Mouse (Mus musculus) urinary bladder, postnatal 4 days (tissue): ENCODE data around the gene Mllt1.

ENCODE experiments used
- DNase-seq, 2 experiments: peaks; one replicate each; pipeline ENCODE4 v3.0.0; 2021 to 2022; ENCODE audit warnings: low spot score in 2 of 2

The Mllt1 gene

DNA sequence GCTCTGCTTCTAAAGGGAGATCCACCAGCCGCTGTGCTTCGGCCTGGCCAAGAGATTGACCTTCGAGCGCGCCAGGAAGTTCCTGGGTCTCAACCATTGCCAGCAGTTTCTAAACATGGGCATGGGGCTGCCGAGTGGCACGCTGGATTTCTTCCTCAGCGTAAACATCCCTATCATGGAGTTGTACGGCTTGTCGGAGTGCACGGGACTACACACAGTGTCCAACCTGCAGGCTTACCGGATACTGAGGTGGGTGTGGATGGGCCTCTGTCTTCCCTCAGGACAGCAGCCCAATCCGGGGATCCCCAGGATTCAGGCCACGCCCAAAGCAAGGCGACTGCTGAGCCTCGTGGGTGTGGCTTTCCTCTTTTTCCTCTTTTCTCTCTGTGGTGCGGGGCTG lies 51.6 kb downstream of the Mllt1 start:
- peak in 1 of 2 experiments; percentile 40 for DNase-seq

DNA sequence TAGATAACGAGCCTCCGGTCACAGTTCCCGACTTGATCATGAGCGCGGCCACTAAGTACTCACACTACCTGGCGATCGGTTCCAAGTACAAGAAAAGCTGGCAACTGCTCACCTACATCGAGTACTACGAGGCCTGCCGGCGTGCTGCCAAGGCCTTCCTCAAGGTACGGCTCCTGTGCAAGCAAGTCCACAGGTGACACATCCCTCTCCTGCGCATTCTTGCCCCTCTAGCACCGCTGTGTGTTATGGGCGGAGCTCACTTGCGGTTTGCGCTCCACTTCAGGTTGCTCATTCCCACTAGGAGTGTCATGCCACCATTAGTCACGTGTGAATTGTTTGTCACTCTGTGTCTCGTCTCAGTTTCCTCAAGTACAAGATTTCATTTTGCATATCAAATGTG lies 57.8 kb downstream of the Mllt1 start:
- DNase-seq = no peak

DNA sequence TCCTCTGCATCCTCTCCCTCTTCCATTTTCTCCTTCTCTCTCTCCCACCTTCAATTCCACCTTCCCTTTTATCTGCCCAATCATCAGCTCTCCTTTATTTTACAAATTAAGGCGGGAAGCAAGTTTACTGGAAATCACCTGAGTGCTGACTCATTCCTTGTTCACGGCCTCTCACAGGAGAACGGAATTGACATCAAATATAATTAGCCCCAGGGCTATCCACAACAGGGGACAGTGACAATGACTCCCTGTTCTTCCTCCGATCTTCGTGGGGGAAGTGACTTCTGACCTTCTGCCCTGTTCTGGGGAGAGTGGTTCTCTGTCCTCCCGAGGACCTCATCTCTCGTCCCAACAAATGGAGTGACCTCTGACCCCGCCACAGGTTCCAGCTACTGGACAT lies 58.2 kb downstream of the Mllt1 start:
- no peak for DNase-seq

DNA sequence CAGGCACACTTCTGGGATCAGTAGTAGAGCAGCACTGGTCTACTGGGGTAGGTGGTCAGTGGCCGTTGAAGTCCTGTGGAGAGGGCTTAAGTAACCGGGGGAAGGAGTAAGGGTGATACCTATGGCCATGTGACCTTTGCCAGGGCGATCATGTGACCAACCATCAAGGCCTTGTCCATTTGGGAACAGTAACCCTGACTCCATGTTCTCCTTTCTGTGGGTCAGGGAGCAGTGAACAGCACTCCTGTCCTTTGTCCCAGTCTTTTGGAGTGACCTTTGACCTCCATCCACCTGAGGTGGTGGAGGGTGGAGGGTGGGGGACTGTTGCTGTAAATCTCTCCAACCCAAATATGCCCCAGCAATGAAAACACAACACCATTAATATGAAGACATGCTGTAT lies 58.8 kb downstream of the Mllt1 start:
- DNase-seq = no peak

DNA sequence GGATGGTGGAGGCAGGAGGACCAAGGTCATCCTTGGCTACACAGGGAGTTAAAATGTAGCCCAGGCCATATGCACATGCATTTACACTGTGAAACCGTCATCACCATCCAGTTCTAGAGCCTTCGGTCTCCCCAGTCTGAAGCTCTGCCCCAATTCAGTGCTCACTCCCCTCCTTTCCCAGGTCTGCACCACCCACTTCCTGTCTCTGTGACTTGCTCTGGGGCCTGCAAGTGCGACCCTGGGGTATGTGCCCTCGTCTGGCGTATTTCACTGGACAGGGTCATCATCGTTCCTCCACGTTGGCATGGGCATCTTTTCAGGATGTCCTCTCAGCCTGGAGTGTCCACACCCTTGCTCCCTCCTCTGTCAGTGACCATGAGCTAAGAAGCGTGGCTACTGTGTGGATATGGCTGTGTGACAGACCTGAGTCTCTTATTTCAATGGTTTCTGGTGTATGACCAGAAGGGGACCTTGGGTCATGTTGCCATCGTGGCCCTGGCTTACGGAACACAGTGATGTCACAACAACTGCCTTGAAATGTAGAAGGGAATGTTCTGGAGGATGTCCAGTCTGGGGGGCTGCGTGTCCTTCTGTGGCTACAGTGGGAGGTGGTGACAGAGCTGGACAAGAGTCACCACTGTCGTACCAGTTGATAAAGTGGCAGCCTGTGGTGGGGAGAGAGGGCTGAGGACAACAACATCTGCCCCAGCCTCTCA lies 60.1 kb downstream of the Mllt1 start, which contains the start of gene 1700061G19Rik:
Gene 1700061G19Rik, plus strand, starts transcription at position 542 of the 716 bp plus-strand sequence.
- DNase-seq = no peak

DNA sequence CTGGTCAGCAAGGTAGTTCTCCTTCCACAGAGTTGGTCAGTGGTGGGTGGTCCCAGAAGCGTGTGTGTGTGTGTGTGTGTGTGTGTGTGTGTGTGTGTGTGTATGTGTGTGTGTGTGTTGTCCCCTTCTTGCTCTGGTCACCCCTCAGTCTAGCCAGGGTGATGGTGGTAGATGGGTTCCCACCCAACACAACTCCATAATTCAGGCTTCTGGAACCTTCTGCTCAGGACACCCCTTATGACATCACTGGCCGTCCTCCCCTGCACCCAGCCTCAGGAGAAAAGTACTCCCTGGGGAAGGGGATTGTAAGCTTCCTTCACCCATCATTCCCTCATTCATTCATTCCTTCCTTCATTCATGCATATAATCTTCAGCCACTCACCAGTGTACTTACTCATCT lies 61.0 kb downstream of the Mllt1 start, which contains the start of gene Acsbg2:
Gene Acsbg2, minus strand, starts transcription at position 211 of the 400 bp plus-strand sequence.
- DNase-seq = no peak

DNA sequence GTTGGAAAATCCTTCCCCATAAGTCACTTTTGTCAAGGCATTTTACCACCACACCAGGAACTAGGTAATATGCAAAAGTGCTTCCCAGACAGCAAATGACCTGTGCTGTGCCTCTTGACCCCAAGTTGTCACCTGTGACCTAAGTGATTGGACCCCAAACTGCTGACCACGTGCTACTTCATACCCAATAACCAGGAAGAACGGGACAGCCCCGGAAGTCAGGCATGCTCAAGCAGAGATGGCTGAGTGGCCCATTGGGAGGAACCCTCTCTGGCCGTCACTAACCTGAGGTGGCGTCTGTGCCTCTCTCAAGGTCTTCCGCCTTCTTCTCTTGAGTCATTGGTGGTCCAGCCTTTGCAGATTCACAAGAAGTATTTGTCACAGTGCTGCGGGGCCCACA lies 62.7 kb downstream of the Mllt1 start:
- no peak for DNase-seq

DNA sequence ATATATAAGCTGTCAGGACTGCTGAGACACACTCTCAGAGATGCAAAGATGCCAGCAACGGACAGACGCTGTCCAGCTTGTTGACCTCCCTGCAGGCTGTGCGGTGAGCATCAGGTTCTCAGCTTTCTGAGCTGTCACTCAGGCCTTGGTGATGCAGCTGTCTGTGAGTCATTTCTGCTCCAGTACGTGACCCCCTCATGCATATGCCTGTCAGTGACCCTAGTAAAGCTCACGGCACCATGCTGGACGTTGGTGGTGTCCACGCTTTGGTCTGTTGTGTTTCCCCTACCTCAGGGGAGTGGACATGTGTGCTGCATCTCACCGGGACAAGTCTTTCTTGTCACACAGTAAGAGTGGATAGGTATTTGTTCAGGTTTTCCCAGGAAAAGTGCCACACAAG lies 63.4 kb downstream of the Mllt1 start:
- DNase-seq = no peak

DNA sequence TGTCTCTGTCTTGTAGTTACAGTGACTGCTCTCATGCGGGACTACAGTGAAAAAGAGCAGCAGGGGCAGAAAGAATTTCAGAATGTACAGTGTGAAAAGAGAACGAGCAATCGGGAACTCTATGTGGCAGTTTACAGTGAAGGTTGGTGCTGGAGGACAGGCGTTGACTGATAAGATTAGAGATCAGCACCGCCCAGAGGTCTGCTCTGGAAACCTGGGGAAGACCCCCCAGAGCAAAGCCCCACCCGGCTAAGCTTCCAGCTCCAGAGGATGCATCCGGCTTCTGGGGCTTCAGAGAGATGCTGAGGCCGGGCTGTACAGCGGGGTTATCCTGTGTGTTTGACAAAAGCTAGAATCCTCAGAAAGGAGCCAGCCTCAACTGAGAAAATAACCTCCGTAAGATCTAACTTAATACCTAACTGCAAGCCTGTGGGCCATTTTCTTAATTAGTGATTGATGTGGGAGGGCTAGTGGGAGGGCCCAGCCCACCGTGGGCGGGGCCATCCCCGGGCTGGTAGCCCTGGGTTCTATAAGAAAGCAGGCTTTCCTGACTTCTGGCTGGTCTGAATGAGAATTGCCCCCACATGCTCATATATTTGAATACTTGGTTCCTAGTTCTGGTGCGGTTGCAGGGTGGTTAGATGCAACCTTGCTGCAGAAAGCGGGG lies 64.8 kb downstream of the Mllt1 start:
- no peak for DNase-seq

DNA sequence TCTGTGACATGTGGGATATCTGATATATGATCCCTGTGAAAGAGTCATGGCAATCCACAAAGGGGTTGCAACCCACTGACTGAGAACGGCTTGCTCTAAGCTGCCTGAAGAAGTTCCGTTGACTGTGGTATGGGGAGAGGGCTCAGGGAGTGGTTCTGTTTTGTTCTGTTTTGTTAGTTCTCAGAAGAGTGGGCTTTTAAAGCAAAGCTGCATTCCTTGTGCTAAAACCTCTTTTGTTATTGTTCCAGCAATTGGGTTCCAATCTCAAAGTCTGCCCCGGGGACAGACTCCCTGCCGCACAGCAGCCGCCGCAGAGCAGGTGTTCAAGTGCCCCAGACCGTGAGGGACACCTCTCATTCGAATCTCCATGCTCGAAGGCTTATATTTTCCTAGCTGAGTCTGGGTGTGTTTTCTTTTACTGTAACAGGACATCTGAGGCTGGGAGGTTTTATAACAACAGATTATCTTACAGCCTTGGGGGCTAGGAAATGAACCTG lies 65.7 kb downstream of the Mllt1 start:
- no peak for DNase-seq

DNA sequence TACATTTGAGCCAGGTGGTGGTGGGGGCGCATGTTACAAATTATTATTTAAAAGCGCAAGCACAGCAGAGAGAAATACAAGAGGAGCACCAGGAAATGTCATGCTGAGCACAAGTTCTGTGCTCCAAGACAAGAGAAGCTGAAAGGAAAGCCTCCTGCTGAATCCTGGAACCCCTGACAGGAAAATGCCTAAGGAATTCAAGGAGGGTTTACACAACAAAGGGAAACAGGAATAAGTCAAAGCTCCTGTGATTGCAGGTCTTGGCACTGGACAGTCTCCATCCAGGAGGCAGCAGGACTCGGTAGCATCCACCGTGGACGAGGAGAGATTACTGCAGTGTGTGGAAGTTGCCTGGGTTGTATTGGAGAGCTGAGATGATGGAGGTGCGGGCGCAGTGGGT lies 69.1 kb downstream of the Mllt1 start:
- DNase-seq = no peak

DNA sequence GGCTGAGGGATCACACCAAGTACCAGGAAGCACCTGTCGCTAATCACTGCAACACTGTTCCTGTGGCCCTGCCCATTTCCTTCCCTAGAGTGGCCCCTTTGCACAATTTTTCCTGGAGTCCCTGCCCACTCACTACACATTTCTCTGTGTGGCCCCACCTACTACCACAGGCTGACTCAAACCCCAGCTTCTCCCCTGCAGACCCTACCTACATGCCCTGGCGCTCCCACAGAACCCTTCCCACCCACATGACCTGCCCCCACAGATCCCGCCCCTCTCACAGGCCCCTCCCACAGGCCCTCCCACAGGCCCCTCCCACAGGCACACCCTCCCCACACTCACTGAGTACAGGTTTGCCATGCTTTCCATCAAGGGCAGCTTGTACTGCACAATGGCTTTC lies 74.0 kb downstream of the Mllt1 start:
- DNase-seq = no peak

DNA sequence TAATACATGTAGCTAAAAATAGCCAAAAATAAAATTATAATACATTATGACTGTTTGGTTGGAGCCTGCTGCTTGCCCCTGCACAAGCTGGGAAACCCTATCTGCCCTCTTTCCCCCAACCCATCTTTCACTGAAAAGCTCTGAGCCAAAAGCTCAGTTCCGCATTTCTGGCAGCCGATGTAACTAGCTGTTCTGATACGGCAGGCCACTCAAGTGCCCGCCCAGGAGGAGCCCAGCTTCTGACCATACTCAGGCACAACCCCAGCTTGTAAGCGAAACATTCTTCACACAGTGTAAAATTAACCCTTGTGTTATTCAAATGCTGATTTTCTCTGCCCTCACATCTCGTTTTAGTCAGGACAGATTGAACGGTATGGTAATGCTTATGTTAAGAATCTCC lies 76.3 kb downstream of the Mllt1 start:
- DNase-seq = no peak

DNA sequence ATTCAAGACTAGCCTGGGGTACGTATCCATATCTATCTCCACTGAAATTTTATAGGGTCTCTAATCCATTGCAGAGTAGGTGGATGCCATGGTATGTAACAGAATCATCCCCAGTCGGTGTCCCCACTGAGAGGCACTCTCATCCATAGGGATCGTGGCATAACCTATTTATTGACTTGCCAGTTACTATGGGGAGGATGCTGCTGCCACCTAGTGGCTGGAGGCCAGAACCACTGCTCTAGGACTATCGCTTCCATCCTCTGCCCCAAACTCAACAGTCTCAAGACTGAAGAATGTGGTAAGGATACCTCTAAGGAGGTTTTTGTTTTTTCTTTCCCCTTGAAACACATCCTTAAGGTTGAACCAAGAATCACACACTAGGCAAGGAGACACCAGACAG lies 77.0 kb downstream of the Mllt1 start:
- peak; percentile 31 to 69 for DNase-seq

DNA sequence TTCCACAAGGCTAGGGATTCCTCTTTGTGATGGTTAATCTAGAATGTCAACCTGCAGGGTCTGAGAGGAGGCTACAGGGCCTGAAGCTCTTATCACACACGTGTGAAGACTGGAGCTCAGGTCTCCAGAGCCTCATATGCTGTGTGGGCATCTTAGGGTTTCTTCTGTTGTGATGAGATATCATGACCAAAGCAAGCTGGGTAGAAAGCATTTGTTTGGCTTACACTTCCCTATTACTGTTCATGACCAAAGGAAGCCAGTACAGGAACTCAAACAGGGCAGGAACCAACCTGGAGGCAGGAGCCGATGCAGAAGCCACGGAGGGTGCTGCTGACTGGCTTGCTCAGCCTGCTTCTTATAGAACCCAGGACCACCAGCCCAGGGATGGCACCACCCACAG lies 79.8 kb downstream of the Mllt1 start:
- DNase-seq = no peak

DNA sequence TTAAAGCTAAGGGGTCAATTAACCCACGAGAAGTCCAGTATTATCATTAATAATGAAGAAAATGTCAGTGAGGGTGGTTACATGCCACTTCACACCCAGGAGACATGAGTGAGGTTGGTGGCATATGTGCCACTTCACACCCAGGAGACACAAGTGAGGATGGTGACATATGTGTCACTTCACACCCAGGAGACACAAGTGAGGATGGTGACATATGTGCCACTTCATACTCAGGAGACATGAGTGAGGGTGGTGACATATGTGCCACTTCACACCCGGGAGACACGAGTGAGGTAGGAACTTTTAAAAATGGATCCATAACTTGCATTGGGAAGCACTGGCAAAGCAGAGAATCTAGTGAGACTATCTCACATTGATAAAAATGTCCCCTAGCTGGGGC lies 84.0 kb downstream of the Mllt1 start:
- no peak for DNase-seq

DNA sequence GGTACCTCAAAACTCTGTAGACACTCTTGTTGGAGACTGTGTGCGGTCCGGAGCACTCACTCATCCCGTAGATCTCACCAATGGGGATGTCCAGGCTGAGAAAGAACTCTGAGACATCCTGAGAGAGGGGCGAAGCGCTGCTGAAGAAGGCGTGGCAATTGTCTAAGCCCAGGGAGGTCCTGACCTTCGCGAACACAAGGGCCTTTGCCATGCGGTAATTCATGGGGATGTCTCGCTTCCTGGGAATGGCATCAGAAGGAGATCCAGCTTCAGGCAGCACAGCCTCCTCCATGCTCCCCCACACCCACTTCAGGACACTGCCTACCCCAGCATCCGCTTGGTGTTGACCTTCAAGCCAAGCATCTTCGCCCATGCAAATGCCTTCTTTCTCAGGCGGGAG lies 85.5 kb downstream of the Mllt1 start:
- DNase-seq = no peak

DNA sequence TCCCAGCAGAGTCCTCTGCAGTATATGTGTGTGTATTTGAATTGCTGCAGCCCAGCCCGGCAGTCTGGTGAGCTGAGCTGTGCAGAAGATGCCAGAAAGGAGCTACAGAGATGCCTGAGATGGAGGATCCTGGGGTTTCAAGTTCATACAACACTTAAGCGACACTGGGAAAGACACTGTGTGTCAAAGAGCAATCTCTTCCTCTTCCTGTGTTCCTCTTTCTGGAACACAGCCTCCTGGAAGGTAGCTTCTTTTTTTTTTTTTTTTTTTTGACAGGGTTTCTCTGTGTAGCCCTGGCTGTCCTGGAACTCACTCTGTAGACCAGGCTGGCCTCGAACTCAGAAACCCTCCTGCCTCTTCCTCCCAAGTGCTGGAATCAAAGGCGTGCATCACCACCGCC lies 86.4 kb downstream of the Mllt1 start:
- DNase-seq = no peak

DNA sequence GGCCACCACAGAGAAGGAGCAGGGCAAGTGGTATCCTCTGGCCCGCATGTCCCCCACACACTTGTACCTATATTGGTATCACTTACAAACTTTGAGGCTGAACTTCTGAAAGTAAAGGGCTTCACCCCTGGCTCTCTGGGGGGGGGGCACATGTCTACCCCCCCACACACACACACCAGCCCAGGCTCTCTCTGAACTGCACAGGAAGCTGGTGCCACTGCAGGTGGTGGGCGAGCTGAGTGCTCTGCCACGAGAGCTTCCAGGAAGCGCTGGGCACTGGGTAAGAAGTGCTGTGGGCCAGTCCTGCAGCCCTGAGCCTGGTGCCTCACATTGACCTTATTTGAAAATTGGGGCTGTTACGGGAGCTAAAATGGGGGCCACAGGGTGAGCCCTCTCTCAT lies 91.5 kb downstream of the Mllt1 start:
- no peak for DNase-seq
